Mouse (Mus musculus) CD4-positive helper T cell, adult 2 months (primary cell): ENCODE results near the gene Golga7b.

Experiments
- DNase-seq: peaks from one replicate; pipeline ENCODE4 v3.0.0-alpha.2; 2012; ENCODE audit warnings: low read depth, missing footprints, low spot score

Gene Golga7b

DNA sequence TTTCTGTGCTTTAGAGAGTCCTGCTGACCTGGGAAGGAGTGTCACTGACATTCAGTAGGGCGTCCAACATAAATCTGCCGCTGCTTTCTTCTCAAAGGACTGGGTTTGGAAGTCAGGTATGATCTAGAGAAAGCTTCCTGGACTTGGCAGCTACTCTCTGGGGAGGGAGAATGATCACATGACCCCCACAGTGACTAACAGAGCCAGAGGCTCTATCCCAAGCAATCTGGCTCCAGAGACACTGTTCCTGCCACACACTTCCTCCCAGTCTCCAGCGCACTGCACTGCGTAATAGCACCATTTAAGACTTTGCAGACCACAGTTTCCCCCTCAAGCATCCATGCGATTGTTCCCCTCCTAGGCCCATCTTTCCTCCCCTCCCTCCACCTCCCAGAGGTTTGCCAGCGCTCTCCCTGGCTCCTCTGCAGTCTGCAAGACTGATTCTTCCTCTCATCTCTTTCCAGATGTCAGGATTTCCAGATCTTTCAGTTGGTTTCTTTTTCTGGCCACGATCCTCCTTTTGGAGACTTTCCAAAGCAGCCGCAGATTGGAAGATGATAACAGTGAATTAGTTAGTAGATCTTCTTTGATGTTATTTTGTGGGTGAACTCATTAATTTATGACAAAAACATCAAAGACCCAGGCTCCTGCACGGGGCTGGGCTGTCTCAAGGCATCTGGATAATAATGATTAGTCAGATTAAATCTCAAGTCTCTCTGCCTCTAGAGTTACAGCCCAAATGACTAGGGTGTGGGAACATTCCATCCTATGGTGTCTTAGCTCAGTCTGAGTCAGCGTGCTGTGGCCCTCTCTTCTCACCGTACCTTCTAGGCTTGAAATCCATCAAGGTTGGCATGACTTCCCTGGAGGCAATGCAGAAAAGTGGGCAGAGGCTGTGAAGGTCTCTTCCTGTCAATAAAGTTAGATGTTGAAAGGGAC is 2.9 kb downstream of the Golga7b start:
- no peak for DNase-seq

DNA sequence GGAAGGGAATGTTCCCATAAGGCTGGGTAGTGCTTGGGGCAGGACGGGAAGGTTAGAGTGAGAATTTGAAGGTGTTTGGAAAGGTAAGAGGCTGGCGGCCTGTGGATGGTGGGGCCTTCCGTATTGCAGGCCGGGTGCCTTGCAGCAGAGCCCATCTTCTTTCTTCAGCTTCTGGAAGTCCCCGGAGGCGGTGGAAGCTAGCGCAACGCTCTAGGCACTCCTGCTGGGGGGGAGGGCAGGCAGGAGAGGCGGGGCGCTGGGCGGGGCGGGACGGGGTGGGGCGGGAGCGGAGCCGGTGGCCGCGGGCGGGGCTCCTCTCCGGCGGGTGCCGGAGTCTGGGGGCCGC is 8.0 kb downstream of the Golga7b start:
- DNase-seq = no peak

- no peak for DNase-seq
Observed at GRCm38 (mm10) chr19:42255784-42256610, 8.6 kb downstream of the Golga7b start.

DNA sequence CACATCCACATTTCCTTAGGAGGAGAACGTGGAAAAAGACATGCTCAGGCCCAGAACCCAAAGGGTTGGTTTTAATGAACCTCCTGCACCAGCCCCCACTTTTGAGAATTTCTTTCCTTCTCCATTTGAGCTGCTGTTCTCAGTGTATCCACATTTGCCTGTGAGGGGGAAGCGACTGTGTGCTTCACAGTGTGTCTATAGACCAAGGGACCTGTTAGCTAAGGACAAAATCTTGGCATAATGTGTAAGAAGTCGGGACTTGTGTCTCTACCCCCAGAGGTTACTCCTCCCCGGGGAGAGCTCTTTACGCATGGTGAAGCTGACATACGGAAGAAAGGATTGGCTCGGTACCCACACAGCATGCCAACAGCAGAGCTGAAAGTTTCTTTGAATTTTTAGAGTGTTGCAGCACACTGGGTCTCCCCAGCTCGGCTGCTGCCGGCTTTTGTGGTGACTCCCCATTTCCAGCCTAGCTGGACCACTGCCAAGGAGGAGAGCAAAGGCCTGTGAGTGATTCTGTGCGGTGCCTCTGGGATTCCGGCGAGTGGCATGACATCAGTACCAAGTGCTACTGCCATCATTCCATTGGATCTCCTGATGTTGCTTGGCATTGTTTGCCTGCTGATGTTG is 9.4 kb downstream of the Golga7b start:
- no peak for DNase-seq

GRCm38 (mm10) chr19:42257241-42257635 is 9.9 kb downstream of the Golga7b start:
- DNase-seq = no peak

DNA sequence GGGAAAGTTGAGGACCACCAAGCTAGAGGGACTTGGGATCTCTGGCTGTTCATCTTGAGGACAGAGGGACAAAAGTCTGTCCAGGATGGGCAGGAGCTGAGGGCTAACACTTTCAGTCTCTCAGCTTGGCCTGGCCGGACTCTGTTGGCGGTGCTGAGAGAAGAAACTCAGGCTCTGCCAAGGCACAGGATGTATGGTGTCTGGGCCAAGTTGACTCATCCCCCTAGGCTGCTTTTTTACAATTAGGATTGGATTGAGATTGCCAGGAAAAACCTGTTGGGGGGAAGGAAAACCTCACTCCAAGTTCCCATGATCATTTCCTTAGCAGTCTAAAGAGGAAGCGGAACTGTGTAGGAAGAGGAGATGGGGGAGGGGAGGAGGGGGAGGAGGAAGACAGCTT is 10.7 kb downstream of the Golga7b start:
- no peak for DNase-seq

- no peak for DNase-seq
Observed at GRCm38 (mm10) chr19:42258596-42258995, 11.2 kb downstream of the Golga7b start.

- no peak for DNase-seq
Observed at GRCm38 (mm10) chr19:42260486-42260885, 13.1 kb downstream of the Golga7b start.

GRCm38 (mm10) chr19:42263524-42263923 is 16.1 kb downstream of the Golga7b start:
- no peak for DNase-seq

DNA sequence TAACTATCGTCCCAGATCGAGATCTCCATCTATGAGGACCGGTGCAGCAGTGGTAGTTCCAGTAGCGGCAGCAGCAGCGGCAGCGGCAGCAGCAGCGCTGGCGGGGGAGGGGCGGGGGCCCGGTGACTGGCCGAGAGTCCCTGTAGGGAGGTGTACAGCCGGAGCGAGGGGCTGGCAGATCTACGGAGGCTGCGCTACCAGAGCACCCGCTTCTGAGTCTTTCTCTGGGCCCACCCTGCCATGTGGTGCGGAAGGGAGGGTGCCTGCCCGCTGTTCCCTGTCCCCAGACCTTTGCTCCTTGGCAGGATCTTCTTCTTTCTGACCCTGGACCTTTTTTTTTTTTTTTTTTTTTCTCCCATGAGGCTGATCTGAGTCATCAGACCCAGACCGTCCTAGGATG is 21.0 kb downstream of the Golga7b start:
- DNase-seq = no peak

DNA sequence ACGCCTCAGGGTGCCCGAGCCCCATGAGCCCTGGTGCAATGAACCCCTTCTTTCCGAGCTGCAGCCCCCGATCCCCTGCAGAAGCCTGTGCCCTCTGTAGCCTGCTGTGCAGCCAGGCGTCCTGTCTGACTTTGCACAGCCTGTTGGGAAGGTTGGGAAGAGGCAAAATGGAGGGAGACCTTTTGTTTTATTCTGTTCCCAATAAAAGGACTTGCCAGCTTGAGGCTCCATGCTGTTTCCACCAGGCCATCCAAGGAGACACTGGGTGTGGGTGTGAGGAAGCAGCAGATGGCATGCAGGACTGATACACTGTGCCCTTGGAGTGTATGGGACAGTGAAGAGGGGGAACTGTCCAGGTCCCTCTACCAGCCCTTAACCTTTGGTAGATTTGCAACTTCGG is 22.7 kb downstream of the Golga7b start:
- DNase-seq = no peak

DNA sequence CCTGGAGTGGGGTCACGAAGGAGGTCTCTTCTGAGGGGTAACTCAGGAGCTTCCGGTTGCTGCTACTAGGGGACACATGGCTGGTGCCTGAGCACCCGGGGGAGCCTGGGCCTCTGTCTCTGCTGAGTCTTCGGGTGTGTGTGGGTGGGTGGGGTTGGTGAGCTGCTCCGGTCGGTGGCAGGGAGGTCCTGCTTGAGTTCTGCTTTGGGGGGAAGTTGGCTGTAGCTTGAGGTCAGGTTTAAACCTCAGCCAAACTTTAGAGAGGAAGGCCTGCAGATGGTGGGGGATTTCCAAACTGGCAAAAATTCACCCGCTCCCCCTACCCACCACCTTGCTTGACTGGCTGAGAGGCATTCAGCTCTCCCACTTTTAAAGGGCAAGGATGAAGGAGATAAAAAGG is 23.8 kb downstream of the Golga7b start:
- DNase-seq = no peak

DNA sequence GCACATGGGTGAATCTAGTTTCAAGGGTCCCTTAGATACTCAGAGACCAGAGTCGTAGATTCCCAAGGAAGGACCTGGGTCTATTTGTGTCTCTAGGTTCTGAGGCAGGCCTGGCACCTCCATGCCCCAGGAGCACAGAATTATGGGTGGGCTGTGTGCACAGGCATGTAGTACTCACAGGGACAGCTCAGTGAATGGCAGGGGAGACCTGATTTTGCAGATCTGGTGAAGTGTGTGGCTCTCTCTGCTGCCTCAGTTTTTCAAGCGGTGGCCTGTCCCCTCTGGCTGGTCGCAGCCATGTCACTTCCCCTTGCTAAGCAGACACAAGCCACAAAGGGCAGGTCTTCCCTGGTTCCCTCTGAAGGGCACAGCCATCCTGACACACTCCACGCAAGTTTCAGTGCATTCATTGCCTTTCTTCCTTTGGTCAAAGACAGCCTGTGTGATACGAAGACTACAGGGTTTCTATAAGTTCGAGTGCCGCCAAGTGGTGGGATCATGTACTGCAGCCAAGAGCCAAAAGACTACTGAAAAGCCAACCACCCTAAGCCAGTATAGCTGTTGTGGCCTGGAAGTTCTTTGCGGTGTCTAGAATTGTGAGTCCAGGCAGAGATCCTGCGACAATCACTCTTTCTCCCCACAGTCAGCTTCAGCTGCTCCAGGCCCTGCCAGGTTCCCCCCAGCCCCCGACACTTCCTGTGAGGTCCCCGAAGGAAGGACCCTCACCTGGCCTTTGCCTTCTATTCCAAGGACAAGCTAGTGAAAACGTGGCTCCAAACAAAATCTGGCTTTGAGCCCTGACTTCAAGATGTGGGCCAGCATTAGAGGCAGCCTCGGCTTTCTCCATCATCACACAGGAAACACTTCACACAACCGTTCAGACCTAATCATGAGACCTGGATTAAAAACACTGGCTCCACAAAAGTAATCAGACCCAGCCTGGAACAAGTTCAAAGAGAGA is 24.9 kb downstream of the Golga7b start:
- peak; percentile 34 for DNase-seq

- DNase-seq = no peak
Observed at GRCm38 (mm10) chr19:42277288-42277687, 29.9 kb downstream of the Golga7b start.

DNA sequence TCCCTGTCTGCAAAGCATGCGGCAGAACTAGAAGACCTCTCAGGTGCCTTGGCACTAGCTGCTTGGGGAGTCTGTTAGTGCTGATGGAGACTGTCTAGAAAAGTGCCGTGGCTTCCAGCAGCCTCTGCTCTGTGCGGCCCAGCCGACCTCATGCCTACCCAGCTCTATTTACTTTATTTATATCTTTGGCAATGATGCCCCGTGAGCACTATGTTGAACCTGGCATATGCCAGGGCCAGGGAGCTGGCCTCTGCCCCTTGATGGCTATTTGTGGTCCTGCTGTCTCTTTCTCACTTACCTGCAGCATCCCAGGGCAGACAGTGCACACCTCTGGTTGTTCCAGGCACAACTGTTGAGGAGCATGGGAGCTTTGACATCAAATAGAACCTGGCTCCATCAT is 31.1 kb downstream of the Golga7b start:
- DNase-seq = no peak

DNA sequence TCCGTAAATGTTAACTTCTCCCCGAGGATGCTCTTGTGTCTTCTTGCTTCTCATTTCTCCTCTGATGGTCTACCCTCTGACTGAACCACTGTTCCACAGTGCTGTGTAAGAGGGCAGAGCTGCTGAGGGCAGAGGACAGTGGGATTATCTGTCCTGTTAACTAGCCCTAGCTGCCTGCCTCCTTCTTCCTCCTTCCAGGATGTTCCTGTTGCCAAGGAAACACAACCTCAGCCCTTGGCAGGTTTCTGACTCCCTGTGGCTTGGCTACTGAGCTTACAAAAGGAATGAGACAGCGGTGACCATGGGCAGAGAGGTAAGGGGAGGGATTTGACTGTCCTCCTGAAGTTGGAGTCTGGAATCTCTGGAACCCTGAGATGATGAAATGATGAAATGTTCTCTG is 32.2 kb downstream of the Golga7b start:
- DNase-seq = no peak

- DNase-seq = no peak
Observed at GRCm38 (mm10) chr19:42284178-42284577, 36.8 kb downstream of the Golga7b start.

GRCm38 (mm10) chr19:42288361-42288760 is 41.0 kb downstream of the Golga7b start:
- DNase-seq = no peak

DNA sequence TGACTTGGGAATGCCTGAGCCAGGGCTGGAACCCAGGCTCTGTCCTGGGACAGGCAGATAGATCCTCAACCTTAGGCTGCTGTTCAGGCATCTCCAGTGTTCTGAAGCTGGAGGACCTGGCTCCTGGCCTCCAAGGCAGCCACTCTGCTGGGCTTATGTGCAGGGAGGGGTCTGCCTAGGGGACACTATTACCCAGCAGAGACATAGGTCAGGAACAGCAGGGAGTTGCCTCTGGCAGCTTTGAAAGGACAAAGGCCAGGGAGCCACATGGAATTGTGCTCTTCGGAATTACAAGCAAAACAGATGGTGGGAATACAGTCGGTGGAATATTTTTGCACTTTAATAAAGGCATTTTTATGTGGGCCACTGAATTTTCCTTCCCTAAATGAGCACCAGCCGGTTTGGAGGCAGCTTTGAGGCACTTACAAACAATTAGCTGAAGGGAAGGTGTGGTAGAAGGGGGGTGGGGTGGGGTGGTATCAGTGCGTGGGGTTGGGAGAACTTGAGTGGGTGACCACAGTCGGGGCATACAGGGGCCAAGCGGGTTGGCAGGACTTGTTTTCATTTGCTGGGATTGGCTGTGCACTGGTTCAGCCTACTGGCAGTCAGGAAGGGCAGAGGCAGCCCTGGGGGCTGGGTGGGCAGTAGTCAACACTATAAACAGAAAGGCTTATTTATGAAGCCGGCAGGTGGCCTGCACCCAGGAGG is 43.7 kb downstream of the Golga7b start:
- no peak for DNase-seq

DNA sequence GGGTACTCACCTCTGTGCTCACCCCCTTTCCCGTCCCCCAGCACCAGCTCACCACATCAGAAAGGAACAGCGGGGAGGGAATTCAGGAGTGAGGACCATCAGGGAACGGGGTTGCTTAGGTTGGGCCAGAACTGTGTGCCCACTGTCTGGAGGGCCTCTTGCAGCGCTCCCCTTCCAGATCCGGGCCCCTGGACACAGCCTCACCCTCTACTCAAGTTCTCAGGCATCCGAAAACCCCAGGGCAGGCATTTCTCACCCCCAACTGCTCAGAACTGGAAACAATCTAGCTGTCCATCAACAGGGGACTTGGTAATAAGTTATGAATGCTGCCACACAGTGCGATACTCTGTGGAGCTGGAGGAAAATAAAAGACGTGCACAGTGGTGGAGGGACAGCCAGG is 44.7 kb downstream of the Golga7b start:
- no peak for DNase-seq

DNA sequence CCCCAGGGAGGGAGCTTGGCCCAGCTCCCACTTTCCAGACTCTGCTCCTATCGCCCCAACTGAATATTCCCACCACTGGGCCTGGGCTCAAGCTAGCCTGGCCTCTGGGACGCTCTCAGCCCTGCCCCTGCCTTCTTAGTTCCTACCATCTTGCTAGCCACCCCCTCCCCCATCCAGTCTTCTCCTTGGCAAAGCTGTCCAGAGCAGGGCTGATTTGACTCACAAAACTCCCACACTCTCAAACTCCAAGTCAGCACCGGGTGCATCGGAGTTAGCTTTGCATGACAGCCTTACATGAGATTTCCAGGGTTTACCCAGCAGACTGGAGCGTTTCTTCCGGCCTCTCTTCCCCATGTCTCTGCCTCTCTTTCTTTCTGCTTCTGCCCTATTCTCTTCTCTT is 45.8 kb downstream of the Golga7b start:
- no peak for DNase-seq
